8 mouse cellular contexts compared by ENCODE assay signal in genomic region chr7:63912234-63912810, GRCm38 (mm10). TPM values are rescaled to one million over a fixed set of nuclear protein-coding genes. Genes with fewer than 3 reads are reported as not detected.
DNase-seq lines count a peak whose midpoint lies in the region; ATAC-seq and TF ChIP-seq lines count a peak whose summit lies in the region.

No protein-coding gene starts in this region.

- peak; percentile 43 for ATAC-seq in forebrain, postnatal 0 days
- peak; percentile 17; the same call in 1 of the 2 replicates for ATAC-seq in hindbrain, embryonic 15.5 days (ENCODE audit: low FRiP score, low read depth)

- no peak for TF ChIP-seq CTCF in forebrain, postnatal 0 days (IDR thresholded peaks at IDR 0.05; ENCODE audit: low read depth)
- TF ChIP-seq CTCF in small intestine, adult 2 months (IDR thresholded peaks at IDR 0.05; ENCODE audit: extremely low read depth, insufficient read length, insufficient replicate concordance, low read depth, low read length) = no peak

- peaks cover 3% of the 10 kb centered on the region; the same call in 1 of the 2 replicates for H3K36me3 ChIP-seq in forebrain, postnatal 0 days (ENCODE audit: insufficient read depth)
- H3K36me3 ChIP-seq in hindbrain, embryonic 15.5 days = no peaks in the 10 kb centered on the region
- no peaks in the 10 kb centered on the region for H3K36me3 ChIP-seq in small intestine, adult 2 months (ENCODE audit: control insufficient read depth, insufficient read depth, low read length)

- no peaks in the 10 kb centered on the region for H3K9me3 ChIP-seq in forebrain, postnatal 0 days (ENCODE audit: low read length)
- H3K9me3 ChIP-seq in hindbrain, embryonic 15.5 days = no peaks in the 10 kb centered on the region

- 22% methylated on average over 7 of the region's 7 CpGs for WGBS in forebrain, postnatal 0 days
- WGBS in hindbrain, embryonic 15.5 days = 26% methylated on average over 7 of the region's 7 CpGs
- WGBS in small intestine, adult 2 months = 21% methylated on average over 7 of the region's 7 CpGs

- H3K27me3 ChIP-seq in forebrain, postnatal 0 days (ENCODE audit: insufficient read depth, low read length) = no peaks in the 10 kb centered on the region
- no peaks in the 10 kb centered on the region for H3K27me3 ChIP-seq in hindbrain, embryonic 15.5 days
- no peaks in the 10 kb centered on the region for H3K27me3 ChIP-seq in small intestine, adult 2 months (ENCODE audit: control insufficient read depth, insufficient read depth, low read length)

- TF ChIP-seq POLR2A in small intestine, adult 2 months (IDR thresholded peaks at IDR 0.05; ENCODE audit: low read depth, low read length) = no peak

- DNase-seq in ovary, postnatal 36 days (ENCODE audit: low spot score) = peak; percentile 38
- DNase-seq in ovary, postnatal 14 days (ENCODE audit: low spot score) = no peak
- no peak for DNase-seq in forebrain, postnatal 0 days
- DNase-seq in lung, postnatal 10 days = peak; percentile 91
- DNase-seq in layer of hippocampus, adult 18-20 months (ENCODE audit: low spot score in 2 of 2) = no peak
- DNase-seq in thymus, adult 18-20 months = no peak

- no peak overlapping the region for H3K4me3 ChIP-seq in forebrain, postnatal 0 days (ENCODE audit: low read depth, low read length)
- H3K4me3 ChIP-seq in hindbrain, embryonic 15.5 days = no peak overlapping the region
- H3K4me3 ChIP-seq in small intestine, adult 2 months (ENCODE audit: low read depth, low read length) = no peak overlapping the region

- no peak overlapping the region for H3K9ac ChIP-seq in forebrain, postnatal 0 days
- no peak overlapping the region for H3K9ac ChIP-seq in hindbrain, embryonic 15.5 days

- H3K4me2 ChIP-seq in forebrain, postnatal 0 days (ENCODE audit: low read depth) = no peak overlapping the region
- no peak overlapping the region for H3K4me2 ChIP-seq in hindbrain, embryonic 15.5 days

- peak overlapping the region; percentile 66 for H3K27ac ChIP-seq in forebrain, postnatal 0 days (ENCODE audit: low read depth, low read length)
- H3K27ac ChIP-seq in hindbrain, embryonic 15.5 days (replicated peaks) = peak overlapping the region; percentile 37
- H3K27ac ChIP-seq in small intestine, adult 2 months (ENCODE audit: insufficient read depth, low read depth, low read length) = peak overlapping the region; percentile 94

- H3K4me1 ChIP-seq in forebrain, postnatal 0 days (ENCODE audit: insufficient read depth) = peaks cover 3% of the 10 kb centered on the region; the same call in 1 of the 2 replicates
- H3K4me1 ChIP-seq in hindbrain, embryonic 15.5 days (replicated peaks) = peaks cover 64% of the 10 kb centered on the region
- H3K4me1 ChIP-seq in small intestine, adult 2 months (ENCODE audit: control insufficient read depth, insufficient read depth, insufficient read length, low read length) = peaks cover 53% of the 10 kb centered on the region

RNA-seq across cellular contexts. Expression of gene E030018B13Rik, which starts 4.3 kb away (rescaled TPM):
- not detected in 2 replicates for total RNA-seq in forebrain, postnatal 0 days (2014; rRNA removed)
- polyA plus RNA-seq in forebrain, postnatal 0 days (2015; fragmentation: Nextera tagmentation; extraction: Ambion mirVana) = not detected in 2 replicates
- polyA plus RNA-seq in hindbrain, embryonic 15.5 days (2015; fragmentation: Nextera tagmentation; extraction: Ambion mirVana) = not detected in 2 replicates
- polyA plus RNA-seq in small intestine, adult 2 months (2012; rRNA removed) = not detected in 2 replicates
- total RNA-seq in layer of hippocampus, adult 18-20 months (2021) = not detected

RNA-seq across cellular contexts. Expression of gene Klf13, which starts 26.4 kb away (rescaled TPM):
- total RNA-seq in forebrain, postnatal 0 days (2014; rRNA removed) = 25.5 and 32.0 TPM in 2 replicates
- polyA plus RNA-seq in forebrain, postnatal 0 days (2015; fragmentation: Nextera tagmentation; extraction: Ambion mirVana) = 24.8 and 32.0 TPM in 2 replicates
- polyA plus RNA-seq in hindbrain, embryonic 15.5 days (2015; fragmentation: Nextera tagmentation; extraction: Ambion mirVana) = 24.7 and 26.8 TPM in 2 replicates
- 22.2 and 55.1 TPM in 2 replicates for polyA plus RNA-seq in small intestine, adult 2 months (2012; rRNA removed)
- total RNA-seq in layer of hippocampus, adult 18-20 months (2021) = 100 to 1,000 TPM; 202 to 217 TPM

Comparison
In these comparisons a context has a peak if more than half of its experiments do, and no peak if none do; other contexts are left out.
1. DNase-seq: peak in ovary, postnatal 36 days (single experiment) and lung, postnatal 10 days (single experiment); none in ovary, postnatal 14 days (single experiment), forebrain, postnatal 0 days (single experiment), layer of hippocampus, adult 18-20 months (0 of 2) and thymus, adult 18-20 months (0 of 2).
2. H3K27ac ChIP-seq: peak in every context shown above with its lines; median percentile 94 in small intestine, adult 2 months; 66 in forebrain, postnatal 0 days; 37 in hindbrain, embryonic 15.5 days.